Comparison of ENCODE assay signal across 8 mouse cellular contexts in the genomic region with DNA sequence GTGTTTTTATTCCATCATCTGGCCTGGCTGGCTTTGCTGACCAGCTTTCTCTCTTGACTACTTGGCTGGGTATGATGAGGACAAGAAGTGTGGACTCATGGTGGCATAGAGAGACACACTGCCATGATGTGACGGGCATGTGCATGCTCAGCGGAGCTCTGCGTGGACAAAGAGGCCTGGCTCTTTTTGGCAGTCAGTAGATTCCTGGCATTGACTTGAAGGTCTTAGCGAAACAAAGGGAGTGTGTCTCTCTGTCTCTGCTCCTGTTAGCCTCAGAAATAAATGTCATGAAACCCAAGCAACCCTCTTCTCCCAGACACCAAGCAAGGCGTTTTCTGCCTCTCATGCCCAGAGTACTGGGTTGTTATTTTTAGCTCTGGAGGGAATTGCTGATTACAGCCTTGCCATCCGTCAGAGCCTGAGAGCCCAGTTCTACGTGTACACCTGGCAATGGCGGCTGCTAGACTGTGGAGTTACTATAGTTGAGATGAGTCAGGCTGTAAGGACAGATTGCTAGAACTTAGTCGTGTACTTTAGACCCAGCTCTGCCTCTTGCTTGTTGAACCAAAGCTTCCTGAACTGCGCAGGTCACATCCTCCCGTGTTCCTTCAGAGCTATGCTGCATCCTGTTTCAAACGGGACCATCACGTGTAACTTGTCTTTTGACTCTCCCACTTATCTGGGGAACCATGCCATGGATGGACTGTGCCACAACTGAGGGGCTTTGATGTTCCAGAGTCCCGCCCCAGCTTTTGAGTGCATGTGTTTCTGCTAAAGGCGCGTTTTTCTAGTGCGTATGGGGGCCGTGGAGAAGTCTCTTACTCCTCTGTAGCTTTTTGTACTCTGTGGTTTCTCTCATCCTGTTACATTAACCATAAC.
A peak's percentile ranks its signal among the peaks of the same experiment; 100 is the strongest.
DNase-seq lines count a peak whose midpoint lies in the region; ATAC-seq and TF ChIP-seq lines count a peak whose summit lies in the region.

No protein-coding gene starts in this region.

- intact Hi-C loops in heart, adult 2 months (cut with DNase I), result no loop called here
- intact Hi-C loops in heart, postnatal 14 days (cut with DNase I), result no loop called here

- peak; percentile 63; the same call in 1 of the 2 replicates for TF ChIP-seq EP300 in heart, adult 2 months (IDR thresholded peaks at IDR 0.05; ENCODE audit: insufficient read depth, low read depth, low read length)

- peak overlapping the region; percentile 50 for H3K4me2 ChIP-seq in heart, embryonic 13.5 days
- no peak overlapping the region for H3K4me2 ChIP-seq in limb, embryonic 12.5 days

- H3K4me1 ChIP-seq in heart, adult 2 months (ENCODE audit: control insufficient read depth, insufficient read depth, low read length), result peaks cover 52% of the 10 kb centered on the region
- H3K4me1 ChIP-seq in heart, embryonic 13.5 days, result peaks cover 86% of the 10 kb centered on the region
- H3K4me1 ChIP-seq in limb, embryonic 12.5 days (replicated peaks), result peaks cover 64% of the 10 kb centered on the region

- peak overlapping the region; percentile 93 for H3K27ac ChIP-seq in heart, adult 2 months
- H3K27ac ChIP-seq in heart, embryonic 13.5 days (replicated peaks), result peak overlapping the region; percentile 95
- peak overlapping the region; percentile 66 for H3K27ac ChIP-seq in limb, embryonic 12.5 days

- no peak overlapping the region for H3K4me3 ChIP-seq in heart, adult 2 months
- H3K4me3 ChIP-seq in heart, embryonic 13.5 days, result peak overlapping the region; percentile 10; the same call in 1 of the 2 replicates
- H3K4me3 ChIP-seq in limb, embryonic 12.5 days (replicated peaks), result no peak overlapping the region

- 23% methylated on average over 18 of the region's 18 CpGs for WGBS in heart, adult 2 months
- 41% methylated on average over 18 of the region's 18 CpGs for WGBS in heart, embryonic 13.5 days
- 58% methylated on average over 18 of the region's 18 CpGs for WGBS in limb, embryonic 12.5 days

- no peak for TF ChIP-seq CTCF in heart, adult 2 months (IDR thresholded peaks at IDR 0.05)

- no peak for TF ChIP-seq POLR2A in heart, adult 2 months (IDR thresholded peaks at IDR 0.05; ENCODE audit: insufficient read depth, low read depth, low read length)

- peaks cover 54% of the 10 kb centered on the region for H3K36me3 ChIP-seq in heart, adult 2 months (ENCODE audit: control insufficient read depth, insufficient read depth, low read length)
- H3K36me3 ChIP-seq in heart, embryonic 13.5 days, result peaks cover 37% of the 10 kb centered on the region
- H3K36me3 ChIP-seq in limb, embryonic 12.5 days, result peaks cover 50% of the 10 kb centered on the region

- H3K79me2 ChIP-seq in heart, adult 2 months (replicated peaks; ENCODE audit: control insufficient read depth, insufficient read depth, low read length), result peaks cover 14% of the 10 kb centered on the region

- no peak; the same call in 1 of the 2 replicates for ATAC-seq in heart, embryonic 13.5 days (ENCODE audit: extremely low read depth, insufficient number of reproducible peaks, low FRiP score, low TSS enrichment)
- no peak for ATAC-seq in limb, embryonic 12.5 days (ENCODE audit: insufficient number of reproducible peaks, insufficient read depth, low FRiP score, low TSS enrichment, low read depth)

- peak; percentile 46 to 59 for DNase-seq in heart, adult 2 months
- DNase-seq in heart, postnatal 14 days, result no peak
- DNase-seq in adipocyte (ENCODE audit: low spot score), result peak; percentile 55
- DNase-seq in thymus, adult 18-20 months, result peak; percentile 57 to 76
- DNase-seq in adrenal gland, adult 18-20 months (ENCODE audit: low spot score in 2 of 2), result no peak
- no peak for DNase-seq in layer of hippocampus, postnatal 25 days (ENCODE audit: extremely low spot score in 1 of 2, low spot score in 1 of 2)

- H3K9me3 ChIP-seq in heart, embryonic 13.5 days, result no peaks in the 10 kb centered on the region
- H3K9me3 ChIP-seq in limb, embryonic 12.5 days, result no peaks in the 10 kb centered on the region

- no peaks in the 10 kb centered on the region for H3K27me3 ChIP-seq in heart, adult 2 months (ENCODE audit: control insufficient read depth, insufficient read depth, low read length)
- H3K27me3 ChIP-seq in heart, embryonic 13.5 days (replicated peaks), result no peaks in the 10 kb centered on the region
- H3K27me3 ChIP-seq in limb, embryonic 12.5 days, result no peaks in the 10 kb centered on the region

- H3K9ac ChIP-seq in heart, adult 2 months (ENCODE audit: low read depth, low read length), result 0 out of 2 replicates have a peak overlapping the region, but pooled peaks have one; percentile 41
- peak overlapping the region; percentile 68 for H3K9ac ChIP-seq in heart, embryonic 13.5 days
- H3K9ac ChIP-seq in limb, embryonic 12.5 days (replicated peaks), result no peak overlapping the region

Comparison
In these comparisons a context has a peak if more than half of its experiments do, and no peak if none do; other contexts are left out.
1. DNase-seq: peak in heart, adult 2 months (2 of 2), adipocyte (single experiment) and thymus, adult 18-20 months (2 of 2); none in heart, postnatal 14 days (0 of 2), adrenal gland, adult 18-20 months (0 of 2) and layer of hippocampus, postnatal 25 days (0 of 2).
2. Peak in every context shown above with its lines, with median percentiles within 50 percentile points of each other: H3K27ac ChIP-seq.